Mouse (Mus musculus) liver (tissue): ENCODE data around the gene Slc22a6.

Experiments
- DNase-seq: peaks from one replicate; pipeline ENCODE4 v3.0.0-alpha.2; 2020; ENCODE audit warnings: mixed read lengths

The Slc22a6 gene

GRCm38 (mm10) chr19:8611358-8612123, 6.3 kb upstream of the Slc22a6 start:
- no peak for DNase-seq

DNA sequence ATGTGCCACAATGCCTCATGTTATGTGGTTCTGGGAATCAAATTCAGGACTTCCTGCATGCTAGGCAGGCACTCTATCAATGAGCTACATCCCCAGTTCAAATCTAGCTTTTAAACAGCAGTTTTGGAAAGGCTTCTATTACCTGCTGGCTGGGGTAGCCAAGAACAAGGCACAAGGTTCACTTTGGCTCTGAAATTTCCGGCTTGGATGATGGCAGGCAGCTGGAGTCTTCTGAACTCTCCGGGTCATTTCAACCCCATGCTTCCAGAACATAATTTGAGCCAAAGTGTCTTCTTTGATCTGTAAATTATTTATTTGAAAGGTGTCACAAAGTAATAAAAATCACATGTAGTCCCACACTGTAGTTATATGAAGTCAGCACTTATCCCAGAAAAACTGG, 4.7 kb upstream of the Slc22a6 start:
- DNase-seq: no peak

DNA sequence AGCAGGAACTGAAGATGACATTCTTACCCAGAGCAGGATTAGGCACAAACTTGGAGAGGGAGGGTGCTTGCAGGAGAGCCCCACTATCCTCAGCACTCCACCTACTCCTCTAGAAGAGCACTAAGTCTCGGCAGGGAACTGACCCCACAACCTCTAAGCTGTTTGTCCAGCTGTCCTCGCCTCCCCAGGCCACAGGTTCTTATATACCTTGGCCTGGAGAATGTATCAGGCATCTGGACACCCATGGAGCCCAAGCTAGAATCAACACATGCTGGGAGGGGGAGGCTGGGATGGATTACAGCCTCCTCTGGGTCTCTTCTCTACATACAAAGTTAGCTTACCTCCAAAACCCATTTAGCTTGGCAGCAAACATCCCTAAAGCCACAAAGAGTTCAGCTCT, 3.5 kb upstream of the Slc22a6 start:
- DNase-seq: no peak

DNA sequence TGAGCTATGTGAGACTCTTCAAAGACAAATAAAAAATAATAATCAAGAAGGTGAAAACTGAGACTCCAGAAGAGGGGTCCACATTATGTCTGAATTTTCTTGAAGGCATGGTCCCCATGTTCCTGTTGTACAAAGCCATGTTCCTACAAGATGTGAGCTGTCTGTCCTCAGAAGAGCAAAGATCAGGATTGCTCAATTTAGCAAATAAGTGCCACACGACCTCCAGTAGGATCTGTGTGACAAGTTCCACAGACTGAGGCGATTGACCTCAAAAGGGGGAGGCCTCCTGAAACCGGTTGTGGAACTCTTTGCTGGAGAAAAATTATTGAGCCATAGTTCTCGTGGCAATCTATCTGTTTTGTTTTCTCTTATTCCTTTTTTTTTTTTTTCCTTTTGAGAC, 1.5 kb upstream of the Slc22a6 start:
- no peak for DNase-seq

- DNase-seq: peak; percentile 15
Measured at GRCm38 (mm10) chr19:8621098-8621497, 3.3 kb downstream of the Slc22a6 start.

DNA sequence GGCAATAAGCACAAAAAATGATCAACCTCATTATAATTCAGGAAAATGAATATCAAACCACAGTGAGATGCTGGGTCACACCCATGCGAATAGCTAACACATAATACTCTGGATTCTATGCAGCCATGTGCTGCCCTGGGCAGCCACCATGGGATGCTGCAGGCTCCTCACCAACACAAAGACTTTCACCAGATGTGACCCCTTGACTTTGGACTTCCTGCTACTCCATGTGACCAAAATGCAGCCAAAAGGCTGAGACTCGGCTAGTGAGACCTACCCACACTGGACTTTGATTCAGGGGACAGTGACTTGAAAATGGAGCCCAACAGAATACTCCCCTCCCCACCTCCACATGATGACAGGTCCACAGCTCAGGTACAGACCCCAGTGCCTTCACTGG, 12.4 kb downstream of the Slc22a6 start:
- DNase-seq: no peak

DNA sequence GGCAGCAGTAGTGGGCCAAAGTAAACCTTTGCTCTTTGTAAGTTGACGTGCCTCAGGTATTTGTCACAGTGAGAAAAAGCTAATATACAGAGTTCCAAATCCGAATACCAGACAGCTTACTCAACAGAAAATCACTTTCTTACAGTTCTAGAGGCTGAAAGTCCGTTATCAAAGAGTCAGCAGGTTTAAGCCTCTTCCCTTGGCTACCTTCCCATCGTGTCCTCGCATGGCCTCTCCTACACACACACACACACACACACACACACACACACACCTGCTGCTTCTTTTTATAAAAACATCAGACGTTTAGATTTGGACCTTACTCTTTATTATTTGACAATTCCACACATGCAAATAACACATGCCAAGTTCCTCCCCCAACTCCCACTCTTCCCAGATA, 13.0 kb downstream of the Slc22a6 start:
- DNase-seq: no peak

DNA sequence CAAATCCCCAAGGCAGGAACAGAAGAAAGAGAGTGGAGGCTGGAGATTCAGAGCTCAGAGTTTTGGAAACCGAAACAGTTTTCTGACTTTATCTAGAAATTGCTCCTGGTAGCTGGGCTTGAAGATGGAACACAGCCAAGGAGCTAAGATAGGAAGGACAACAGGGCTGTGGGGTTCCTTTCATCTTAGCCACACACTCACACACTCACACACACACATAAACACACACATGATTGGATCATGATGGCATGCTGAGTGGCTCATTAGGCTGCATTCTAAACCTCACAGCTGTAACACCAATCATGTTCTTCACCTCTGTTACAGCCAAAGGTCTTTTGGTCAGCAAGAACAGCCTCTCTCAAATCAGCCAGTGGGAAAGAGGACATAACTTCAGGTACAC, 14.2 kb downstream of the Slc22a6 start:
- no peak for DNase-seq

DNA sequence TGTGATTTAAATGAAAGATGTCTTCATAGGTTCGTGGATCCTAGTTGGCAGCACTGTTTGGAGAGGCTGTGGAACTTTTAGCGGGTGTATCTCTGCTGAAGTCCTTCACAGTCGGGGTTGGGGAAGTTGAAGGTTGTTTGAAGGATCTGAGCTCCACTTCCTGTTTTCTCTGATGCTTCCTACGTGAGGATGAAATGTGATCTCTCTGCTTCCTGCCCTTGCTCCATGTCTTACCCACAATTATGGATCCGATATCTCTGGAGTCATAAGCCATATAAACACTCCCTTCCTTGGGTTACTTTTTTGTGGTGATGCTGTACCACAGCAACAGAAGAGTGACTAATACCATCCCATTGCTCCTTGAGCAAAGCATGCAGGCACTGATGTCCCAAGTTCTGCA, 24.2 kb downstream of the Slc22a6 start:
- no peak for DNase-seq

DNA sequence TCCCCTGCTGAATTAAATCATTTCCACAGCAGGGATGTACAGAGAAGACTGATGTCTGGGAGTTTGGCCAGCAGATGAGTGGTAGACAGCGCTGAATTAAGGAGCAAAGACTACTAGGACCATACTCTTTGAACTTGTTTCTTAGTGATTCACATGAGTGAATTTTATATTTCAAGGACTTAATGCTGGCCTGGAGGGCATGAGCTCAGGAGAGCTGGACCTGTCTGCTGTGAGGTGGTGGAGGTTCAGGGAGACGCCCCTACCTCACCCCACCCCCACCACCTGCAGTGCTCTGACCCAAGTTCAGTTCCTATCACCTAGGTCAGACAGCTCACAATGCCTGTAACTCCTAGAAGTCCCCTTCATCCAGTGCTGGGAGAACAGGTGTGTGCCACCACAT, 28.6 kb downstream of the Slc22a6 start:
- no peak for DNase-seq

- DNase-seq: no peak
Measured at GRCm38 (mm10) chr19:8655833-8656232, 38.0 kb downstream of the Slc22a6 start.

- DNase-seq: no peak
Measured at GRCm38 (mm10) chr19:8656341-8656740, 38.5 kb downstream of the Slc22a6 start.

DNA sequence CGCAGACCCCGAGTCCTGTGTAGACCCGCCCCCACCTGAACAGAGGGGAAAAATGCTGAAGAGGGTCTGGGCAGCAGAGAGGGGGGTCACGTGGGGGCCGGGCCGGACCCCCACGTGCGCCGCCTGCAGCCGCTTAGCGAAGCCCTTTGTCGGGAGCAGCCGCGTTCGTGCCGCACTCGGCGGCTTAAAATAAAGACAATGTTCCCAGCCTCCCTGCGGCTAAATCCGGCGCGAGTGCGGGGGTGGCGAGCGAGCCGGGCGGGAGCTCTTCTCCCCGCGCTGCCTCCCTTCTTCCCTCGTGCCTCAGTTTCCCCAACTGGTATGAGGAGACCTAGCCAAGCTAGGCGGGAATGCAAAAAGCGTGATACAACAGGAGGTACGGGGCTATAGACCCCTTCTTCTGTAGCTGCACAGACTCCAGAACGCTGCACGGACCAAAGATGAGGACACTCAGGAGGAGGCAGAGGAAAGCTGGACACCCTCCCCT, 44.0 kb downstream of the Slc22a6 start:
- peak; percentile 20 for DNase-seq

- DNase-seq: peak; percentile 70
Measured at GRCm38 (mm10) chr19:8662337-8662736, 44.5 kb downstream of the Slc22a6 start.

DNA sequence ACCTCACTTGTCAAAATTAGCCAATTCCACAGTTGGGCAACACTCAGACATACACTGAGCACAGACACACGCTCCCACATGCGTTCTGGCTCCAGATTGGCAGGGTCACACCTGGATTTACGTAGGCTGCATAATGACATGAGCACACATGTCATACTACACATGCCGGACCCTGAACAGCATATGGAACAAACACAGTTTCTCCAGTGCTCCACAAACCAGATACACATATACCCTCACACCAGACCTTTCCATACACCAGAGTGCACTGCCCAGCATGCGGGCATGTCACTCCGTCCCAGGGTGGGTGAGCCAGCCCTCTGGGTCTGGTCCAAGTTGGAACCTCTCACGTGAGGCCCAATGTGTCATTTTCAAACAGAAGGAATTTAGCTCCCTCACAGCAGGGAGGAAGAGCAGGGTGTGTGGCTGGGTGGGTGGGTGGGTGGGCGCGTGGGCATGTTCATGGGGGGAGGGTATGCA, 45.6 kb downstream of the Slc22a6 start, which contains the start of gene Chrm1:
Gene Chrm1, plus strand, starts transcription at position 430 of the 480 bp plus-strand sequence.
- no peak for DNase-seq

- DNase-seq: no peak
Measured at GRCm38 (mm10) chr19:8663911-8664421, 46.1 kb downstream of the Slc22a6 start.

GRCm38 (mm10) chr19:8664859-8665258, 47.0 kb downstream of the Slc22a6 start:
- DNase-seq: no peak

DNA sequence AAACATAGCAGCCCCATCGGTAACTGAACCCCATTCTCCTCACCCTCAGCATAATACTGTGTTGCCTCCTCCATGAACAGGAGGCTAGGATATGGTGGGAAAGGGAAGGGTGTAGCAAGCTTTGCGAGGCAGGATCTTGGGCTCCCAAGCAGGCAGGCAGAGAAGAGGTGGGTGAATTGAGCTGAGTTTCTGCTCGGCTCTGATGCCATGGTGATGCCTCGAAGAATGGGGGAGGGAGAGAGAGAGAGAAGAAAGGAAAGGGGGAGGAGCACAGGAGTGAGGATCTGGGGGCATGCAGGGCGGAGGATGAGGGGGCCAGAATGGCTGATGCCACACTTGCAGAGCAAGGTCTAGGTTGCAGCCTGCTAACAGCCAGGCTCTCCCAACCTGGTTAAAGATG, 47.9 kb downstream of the Slc22a6 start:
- no peak for DNase-seq

DNA sequence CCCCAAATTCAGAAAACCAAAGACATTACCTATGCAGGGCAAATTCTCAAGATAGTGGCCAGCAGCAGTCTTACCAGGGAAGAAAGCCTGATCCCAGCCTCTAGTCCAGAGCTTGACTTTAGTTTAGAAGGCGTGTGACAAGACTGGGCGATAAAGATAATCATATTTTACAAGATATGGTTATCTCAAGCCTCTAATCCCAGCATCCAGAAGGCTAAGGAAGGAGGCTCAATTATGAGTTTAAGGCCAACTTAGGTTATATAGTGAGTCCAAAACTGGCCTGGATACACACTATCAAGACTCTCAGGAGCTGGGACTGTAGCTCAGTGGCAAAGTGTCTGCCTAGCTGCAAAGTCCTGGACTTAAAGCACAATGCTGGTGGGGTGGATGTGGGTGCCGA, 55.0 kb downstream of the Slc22a6 start:
- no peak for DNase-seq

DNA sequence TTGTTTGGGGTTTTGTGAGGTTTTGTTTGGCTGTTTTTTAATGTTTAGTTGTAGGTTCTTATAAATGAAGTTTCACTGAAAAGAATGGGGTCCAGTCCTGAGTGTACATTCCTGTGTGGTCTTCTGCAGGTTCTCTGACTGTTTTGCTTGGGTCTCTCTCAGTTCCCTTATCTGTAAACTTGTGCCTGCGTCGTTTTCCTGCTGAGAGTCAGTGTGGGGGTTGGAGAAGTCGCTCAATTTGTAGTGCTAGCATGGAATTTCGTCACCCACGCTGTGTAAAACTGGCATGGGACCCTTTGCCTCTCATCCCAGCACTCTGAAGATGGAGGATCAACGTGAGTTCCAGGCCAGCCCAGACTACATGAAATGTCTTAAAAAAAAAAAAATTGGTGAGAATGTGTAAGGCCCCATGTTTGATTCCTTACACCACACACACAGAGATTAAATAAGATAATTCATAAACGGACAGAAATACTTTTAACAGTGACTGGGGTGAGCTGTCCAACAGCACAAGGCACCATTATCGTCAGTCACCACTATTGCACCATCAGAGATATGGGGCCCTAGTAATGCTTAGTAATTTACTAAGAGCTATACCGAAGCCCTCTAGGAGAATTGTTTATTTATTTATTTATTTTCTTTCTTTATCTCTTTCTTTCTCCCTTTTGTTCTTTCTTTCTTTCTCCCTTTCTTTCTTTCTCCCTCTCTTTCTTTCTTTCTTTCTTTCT, 55.7 kb downstream of the Slc22a6 start:
- DNase-seq: peak; percentile 18
